Mouse (Mus musculus): ENCODE results near the gene Rnaseh2c. TPM values are rescaled to one million over a fixed set of nuclear protein-coding genes. Genes with fewer than 3 reads are reported as not detected.

Gene Rnaseh2c
- total RNA-seq, 2 experiments from 2014 or later, result 42.4 to 53.6 TPM

DNA sequence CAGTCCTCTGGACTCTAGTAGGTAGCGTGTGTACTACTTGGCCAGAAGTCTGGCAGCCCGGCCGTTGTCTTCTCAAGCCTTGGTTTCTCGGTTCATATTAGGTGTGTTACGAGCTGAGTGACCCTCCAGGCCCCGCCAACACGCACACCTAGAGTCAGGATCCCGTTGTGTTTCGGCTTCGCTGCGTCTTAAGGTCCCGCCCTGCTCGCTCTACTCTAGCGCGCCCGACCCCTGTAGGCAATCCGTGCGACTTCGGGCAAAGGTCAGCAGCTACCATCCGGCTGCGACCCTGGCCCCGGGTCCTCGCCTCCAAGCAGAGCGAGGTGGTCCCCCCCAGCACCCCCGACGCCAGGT is 34.5 kb upstream of the Rnaseh2c start:
- intact Hi-C loops (cut with DNase I), result no loop called here
- no peak for TF ChIP-seq CTCF (IDR thresholded peaks at IDR 0.05)
- peak overlapping the region; percentile 97 for H3K4me3 ChIP-seq
- DNase-seq, result no peak
- H3K27ac ChIP-seq, result peak overlapping the region; percentile 99

DNA sequence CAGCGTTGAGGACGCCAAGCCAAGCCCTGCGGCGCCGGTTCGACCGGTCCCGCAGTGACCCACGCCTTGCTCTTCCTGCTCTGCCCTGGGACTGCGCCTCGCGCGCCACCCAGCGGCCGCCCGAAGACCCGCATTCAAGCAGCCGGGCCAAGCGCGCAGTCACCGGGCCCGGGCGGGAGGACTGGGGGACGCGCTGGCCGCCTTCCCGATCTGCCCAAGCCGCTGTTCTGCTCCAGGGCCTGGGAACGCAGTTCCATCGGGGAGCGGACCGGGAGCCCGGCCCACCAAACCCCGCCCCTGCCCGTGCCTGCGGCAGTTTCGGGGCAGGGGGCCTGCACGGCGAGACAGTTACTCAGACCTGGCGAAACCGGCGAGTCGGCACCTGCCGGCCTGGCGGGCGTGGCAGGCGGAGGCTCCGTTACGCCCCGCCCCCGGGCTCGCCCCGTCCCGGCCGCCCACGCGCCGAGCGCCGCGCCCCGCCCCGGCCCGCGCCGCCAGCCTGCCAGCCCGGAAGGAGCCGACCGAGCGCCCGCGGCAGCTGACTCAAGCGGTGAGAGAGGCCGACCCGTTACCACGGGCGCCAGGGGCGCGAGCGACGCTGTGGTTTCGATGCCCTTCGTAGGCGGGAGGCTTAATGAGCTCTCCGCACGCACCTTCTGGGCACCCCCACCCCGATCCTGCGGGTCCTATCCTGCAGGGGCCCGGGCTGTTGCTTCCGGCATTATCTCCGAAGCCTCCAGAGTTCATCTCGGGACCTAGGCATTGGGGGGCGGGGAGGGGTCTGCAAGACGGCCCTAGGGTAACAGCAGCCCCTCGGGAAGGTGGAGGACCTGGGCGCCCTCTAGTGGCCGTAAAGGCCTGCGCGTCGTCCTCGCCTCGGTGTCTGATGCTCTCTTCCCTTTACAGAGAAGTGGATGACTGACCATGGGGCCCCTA is 33.9 kb upstream of the Rnaseh2c start, which contains the start of gene Ap5b1:
TSS of gene Ap5b1 (plus strand) at position 492 of the 936 bp plus-strand sequence.
- intact Hi-C loops (cut with DNase I), result loop anchor here (1.0 kb wide), 2 partner anchors 39 to 68 kb away; no protein-coding TSS in a partner anchor
- peak; percentile 93 for DNase-seq
- peak within 1 kb of the TSS; percentile 99 for H3K27ac ChIP-seq
- TF ChIP-seq CTCF (IDR thresholded peaks at IDR 0.05), result peak; percentile 98
- peak within 1 kb of the TSS; percentile 97 for H3K4me3 ChIP-seq

DNA sequence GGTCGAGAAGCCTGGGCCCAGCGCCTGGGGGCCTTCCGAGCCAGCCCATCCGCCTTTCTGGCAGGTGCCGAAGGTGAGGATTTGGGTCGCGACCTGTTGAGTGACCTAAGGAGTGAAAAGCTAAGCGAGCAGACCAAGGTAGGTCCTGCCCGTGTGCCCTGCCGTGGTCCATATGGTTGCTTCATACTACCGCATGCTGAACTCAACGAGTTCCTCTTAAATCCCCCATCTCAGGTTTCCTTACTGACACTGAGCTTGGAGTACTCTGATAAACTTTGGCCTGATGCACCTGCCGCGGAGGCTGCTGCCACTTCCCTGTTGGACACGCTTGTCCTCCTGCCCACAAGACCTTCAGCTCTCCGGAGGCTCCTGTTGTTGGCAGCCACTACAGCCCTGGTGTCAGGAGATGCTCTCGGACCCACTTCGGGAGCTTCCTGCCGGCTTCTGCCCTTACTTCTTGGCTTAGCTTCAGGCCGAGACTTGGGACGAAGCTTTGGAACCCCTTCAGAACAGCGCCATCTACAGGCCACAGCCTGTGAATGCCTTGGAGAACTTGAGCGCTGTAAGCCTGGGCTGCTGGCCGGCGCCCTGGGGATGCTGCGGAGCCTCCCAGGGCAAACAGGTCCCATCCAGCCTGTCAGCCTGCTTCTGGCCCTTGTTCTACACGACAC is 33.1 kb upstream of the Rnaseh2c start:
- peak; percentile 97 for TF ChIP-seq CTCF (IDR thresholded peaks at IDR 0.05)
- Histone ChIP-seq H3K4me3 (peak overlapping the region; percentile 97), H3K27ac (peak overlapping the region; percentile 99)
- DNase-seq, result peak; percentile 88
- intact Hi-C loops (cut with DNase I), result loop anchor here (1.0 kb wide), 2 partner anchors 39 to 68 kb away; no protein-coding TSS in a partner anchor

DNA sequence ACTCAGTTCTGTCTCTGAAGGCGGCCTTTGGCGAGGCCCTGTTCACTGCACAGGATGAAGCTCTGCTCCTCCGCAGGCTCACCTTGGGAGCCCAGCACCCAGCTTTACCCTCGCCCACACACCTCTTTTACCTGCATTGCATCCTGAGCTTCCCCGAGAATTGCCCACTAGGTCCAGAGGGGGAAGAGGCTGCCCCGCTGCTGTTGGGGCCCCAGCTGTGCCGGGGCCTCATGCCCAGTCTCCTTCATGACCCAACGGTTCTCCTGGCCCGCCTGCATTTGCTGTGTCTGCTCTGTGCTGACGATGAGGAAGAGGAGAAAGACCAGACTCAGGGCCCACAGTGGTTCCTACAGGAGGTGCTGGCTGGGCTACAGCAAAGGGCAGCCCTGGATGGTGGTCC is 32.2 kb upstream of the Rnaseh2c start:
- intact Hi-C loops (cut with DNase I), result no loop called here
- no peak for DNase-seq
- TF ChIP-seq CTCF (IDR thresholded peaks at IDR 0.05), result no peak
- no peak overlapping the region for H3K27ac ChIP-seq
- no peak overlapping the region for H3K4me3 ChIP-seq

DNA sequence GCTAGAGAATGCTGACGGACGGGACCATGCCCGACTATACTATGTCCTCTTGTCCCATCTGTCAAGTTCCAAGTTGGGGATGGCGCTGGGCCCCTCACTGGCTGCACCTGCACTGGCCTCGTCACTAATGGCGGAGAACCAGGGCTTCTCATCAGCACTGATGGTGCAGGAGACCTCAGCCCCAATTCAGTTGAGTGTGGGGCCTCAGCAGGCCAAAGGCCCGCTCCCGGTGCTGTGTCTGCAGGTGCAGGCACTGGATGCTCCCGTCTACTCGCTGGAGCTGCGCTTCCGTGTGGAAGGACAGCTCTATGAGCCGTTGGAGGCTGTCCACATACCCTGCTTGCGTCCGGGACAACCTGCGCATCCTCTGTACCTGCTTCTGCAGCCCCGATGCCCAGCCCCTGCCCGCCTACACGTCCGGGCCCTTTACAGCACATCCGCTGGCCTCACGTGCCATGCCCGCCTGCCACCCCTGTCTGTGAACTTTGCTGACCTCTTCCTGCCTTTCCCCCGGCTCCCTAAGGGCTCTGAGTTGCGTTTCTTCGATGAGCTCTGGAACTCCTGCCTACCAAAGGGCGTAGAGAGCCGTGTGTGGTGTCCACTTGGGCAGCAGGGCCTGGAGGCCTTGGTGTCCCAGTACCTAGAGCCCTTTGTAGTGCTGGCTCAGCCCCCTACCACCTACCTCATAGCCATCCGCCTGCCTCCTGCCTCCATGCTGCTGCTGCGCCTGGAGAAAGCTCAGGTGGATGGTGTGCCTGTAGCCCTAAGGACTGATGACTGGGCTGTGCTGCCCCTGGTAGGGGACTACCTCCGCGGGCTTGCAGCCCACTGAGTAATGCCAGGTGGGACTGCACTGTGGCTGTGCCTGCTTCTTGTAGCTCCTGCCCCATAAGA is 31.1 kb upstream of the Rnaseh2c start:
- intact Hi-C loops (cut with DNase I), result no loop called here
- H3K4me3 ChIP-seq, result no peak overlapping the region
- no peak overlapping the region for H3K27ac ChIP-seq
- no peak for DNase-seq
- TF ChIP-seq CTCF (IDR thresholded peaks at IDR 0.05), result no peak

DNA sequence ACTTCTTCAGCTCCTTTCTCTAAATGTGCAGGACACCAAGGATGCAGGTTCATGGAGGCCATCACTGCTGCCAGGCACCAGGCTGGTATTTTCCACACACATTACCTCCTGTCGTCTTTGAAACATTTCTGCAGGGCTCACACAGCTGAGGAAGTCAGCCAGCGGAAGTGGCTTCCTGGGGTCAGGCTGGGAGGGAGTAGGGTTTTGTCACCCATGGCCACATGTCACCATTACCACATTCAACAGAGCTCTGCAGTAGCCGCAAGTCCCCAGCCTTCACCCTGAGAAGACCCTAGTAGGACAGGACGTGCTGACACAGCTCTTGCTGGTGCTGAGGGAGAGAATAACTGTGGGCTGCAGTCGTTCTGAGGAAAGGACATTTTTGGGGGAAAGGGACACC is 29.8 kb upstream of the Rnaseh2c start:
- peak overlapping the region; percentile 24; the same call in 1 of the 2 replicates for H3K27ac ChIP-seq
- intact Hi-C loops (cut with DNase I), result no loop called here
- DNase-seq, result no peak
- H3K4me3 ChIP-seq, result no peak overlapping the region
- no peak for TF ChIP-seq CTCF (IDR thresholded peaks at IDR 0.05)

DNA sequence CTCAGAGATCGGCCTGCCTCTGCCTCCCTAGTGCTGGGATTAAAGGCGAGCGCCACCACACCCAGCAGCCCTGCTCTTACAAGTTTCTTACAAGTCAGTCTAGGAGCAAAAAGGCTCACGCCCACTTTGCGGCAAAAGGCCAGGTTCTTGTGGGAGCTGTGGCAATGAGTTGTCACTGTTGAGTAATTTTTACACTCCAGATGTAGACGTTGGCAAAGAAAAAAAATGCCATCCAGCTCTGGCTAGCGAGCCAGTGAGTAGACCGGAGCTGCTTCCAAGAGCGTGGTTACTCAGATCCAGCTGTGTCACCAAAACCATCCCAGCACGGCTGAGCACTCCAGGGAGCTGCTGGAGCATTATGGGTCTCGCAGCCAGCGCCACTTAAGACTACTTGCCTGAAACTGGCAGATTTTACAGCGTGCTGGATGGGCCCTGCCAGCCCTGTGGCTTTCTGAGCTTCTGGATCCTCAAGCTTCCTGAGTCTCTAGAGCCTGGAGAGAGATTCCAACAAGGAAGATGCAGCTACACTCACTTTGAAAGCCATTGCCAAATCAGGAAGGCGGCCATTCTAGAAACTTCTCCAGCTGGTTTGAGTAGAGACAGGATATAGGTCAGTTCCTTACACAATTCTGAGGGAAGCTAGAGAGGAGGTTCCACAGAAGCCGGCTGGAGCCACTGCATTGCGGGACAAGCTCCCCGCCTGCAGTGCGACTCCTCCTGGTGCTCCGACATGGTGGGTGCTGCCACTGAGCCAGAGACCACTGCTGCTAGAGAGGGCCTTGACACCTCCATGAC is 29.1 kb upstream of the Rnaseh2c start:
- intact Hi-C loops (cut with DNase I), result no loop called here
- peak overlapping the region; percentile 24 for H3K27ac ChIP-seq
- no peak for TF ChIP-seq CTCF (IDR thresholded peaks at IDR 0.05)
- H3K4me3 ChIP-seq, result no peak overlapping the region
- peak; percentile 46 for DNase-seq

DNA sequence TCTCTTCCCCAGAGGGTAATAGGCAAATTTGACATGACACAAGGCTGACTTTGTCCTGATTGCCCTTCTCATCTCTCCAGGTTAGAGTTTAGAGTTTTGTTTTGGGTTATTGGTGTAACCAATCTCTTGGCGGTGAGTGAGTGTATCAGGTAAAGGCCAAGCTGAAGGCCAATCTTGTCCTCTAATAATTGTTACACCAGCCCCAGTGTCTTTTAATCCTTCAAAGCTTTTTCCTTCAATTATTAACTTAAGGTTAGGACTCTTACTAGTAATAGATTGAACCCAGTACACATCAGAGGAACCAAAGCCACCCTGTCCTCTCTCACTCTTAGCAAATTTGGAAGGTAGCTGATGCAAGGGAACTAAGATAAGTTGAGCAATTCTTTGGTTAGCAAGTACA is 26.3 kb upstream of the Rnaseh2c start:
- Histone ChIP-seq H3K27ac (no peak overlapping the region), H3K4me3 (no peak overlapping the region)
- no peak for TF ChIP-seq CTCF (IDR thresholded peaks at IDR 0.05)
- intact Hi-C loops (cut with DNase I), result no loop called here
- DNase-seq, result no peak

DNA sequence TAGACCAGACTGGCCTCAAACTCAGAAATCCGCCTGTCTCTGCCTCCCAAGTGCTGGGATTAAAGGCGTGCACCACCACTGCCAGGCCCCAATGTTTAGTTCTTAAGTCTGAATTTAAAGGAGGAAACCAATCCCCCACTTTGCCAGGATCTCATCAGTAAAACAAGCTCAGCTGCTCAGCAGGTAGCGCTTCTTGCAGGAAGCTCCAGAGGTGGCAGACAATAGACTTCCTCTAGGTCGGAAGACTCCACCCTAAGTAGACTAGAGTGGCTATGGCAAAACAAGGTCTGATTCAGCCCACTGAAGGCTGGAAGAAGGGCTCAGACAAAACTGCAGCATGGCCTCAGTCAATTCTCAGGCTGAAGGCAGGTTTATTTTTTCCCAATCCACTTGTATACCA is 21.7 kb upstream of the Rnaseh2c start:
- Histone ChIP-seq H3K27ac (no peak overlapping the region), H3K4me3 (no peak overlapping the region)
- intact Hi-C loops (cut with DNase I), result no loop called here
- DNase-seq, result no peak
- no peak for TF ChIP-seq CTCF (IDR thresholded peaks at IDR 0.05)

DNA sequence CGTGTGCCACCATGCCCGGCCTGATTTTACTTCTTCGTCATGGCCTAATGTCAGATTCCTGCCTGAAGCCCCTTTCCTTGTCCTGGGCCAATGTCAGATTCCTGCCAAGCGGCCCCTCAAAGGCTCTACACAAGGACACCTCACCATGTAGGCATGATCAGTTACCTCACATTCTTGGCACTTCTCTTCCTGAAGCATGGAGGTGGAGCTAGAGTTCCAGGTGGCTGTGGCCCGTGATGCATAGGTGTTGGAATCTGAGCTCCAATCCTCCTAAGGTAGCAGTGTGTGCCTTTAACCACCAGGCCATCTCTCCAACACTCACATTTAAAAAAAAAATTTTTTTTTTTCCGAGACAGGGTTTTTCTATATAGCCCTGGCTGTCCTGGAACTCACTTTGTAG is 20.9 kb upstream of the Rnaseh2c start:
- TF ChIP-seq CTCF (IDR thresholded peaks at IDR 0.05), result no peak
- no peak for DNase-seq
- intact Hi-C loops (cut with DNase I), result no loop called here
- Histone ChIP-seq H3K4me3 (no peak overlapping the region), H3K27ac (no peak overlapping the region)

DNA sequence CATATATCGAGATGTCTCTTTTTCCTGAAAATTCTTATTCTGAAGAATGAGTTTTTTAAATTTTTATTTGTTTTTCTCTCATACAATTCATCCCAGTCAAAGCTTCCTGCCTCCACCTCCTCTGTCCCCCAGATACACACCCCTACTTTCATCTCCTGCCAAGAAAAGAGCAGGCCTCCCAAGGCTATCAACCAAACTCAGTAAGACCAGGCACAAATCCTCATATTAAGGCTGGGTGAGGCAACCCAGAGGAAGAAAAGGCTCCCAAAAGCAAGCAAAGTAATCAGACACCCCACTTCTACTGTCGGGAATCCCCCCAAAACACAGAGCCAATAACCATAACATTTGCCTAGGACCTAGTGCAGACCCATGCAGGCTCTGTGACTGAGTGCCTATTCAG is 19.7 kb upstream of the Rnaseh2c start:
- Histone ChIP-seq H3K27ac (no peak overlapping the region), H3K4me3 (no peak overlapping the region)
- intact Hi-C loops (cut with DNase I), result no loop called here
- TF ChIP-seq CTCF (IDR thresholded peaks at IDR 0.05), result no peak
- no peak for DNase-seq

DNA sequence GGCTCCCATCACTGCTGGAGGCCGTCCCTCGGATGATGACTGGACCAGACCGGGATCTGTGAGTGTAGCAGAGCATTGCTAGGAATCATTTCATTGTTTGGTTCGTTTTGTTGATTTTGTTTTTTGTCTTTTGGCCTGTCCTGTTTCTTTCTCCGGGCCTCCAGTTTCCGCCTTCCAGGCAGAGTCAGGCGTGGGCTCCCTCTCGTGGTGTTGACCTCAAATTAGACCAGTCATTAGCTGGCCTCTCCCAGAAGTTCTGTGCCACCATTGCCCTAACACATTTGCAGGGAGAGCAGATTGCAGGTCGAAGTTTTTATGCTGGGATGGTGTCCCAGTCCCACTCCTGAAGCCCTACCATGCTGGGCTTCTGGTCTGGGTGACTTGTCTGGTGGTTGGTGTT is 12.5 kb upstream of the Rnaseh2c start:
- DNase-seq, result no peak
- TF ChIP-seq CTCF (IDR thresholded peaks at IDR 0.05), result peak; percentile 20; the same call in 1 of the 2 replicates
- H3K27ac ChIP-seq, result no peak overlapping the region
- intact Hi-C loops (cut with DNase I), result no loop called here
- H3K4me3 ChIP-seq, result no peak overlapping the region
